Mouse (Mus musculus) lung, adult 2 months (tissue): ENCODE results near the gene Kbtbd8.

Experiments
- CTCF ChIP-seq: fragments of 200-500 bp; IDR thresholded peaks from 2 replicates; pipeline ENCODE4 v1.5.1; 2011; ENCODE audit warnings: mild to moderate bottlenecking, low read length, control low read depth; ENCODE audit not compliant: insufficient read depth
- POLR2A ChIP-seq: fragments of 200-500 bp; IDR thresholded peaks from 2 replicates; pipeline ENCODE4 v1.6.1; 2011; ENCODE audit warnings: low read depth, mild to moderate bottlenecking, control low read depth, low read length, borderline replicate concordance; ENCODE audit errors: extremely low read depth

GRCm38 (mm10) chr6:95150885-95151284, 33.8 kb downstream of the Kbtbd8 start:
- TF ChIP-seq POLR2A (no peak), CTCF (no peak)
